Mouse (Mus musculus) adrenal gland, postnatal 4 days (tissue): ENCODE measurements around the gene Tceal7. TPM values are rescaled to one million over a fixed set of nuclear protein-coding genes. Genes with fewer than 3 reads are reported as not detected.
A peak's percentile ranks its signal among the peaks of the same experiment; 100 is the strongest.
"Not testable (repeated sequence)": the region's sequence is repeated elsewhere in the genome, so short reads cannot be mapped to it uniquely, and the experiment has no call there.

Experiments used
- DNase-seq, 2 experiments: peaks; one replicate each; pipeline ENCODE4 v3.0.0; 2021 to 2022; ENCODE audit warnings: low spot score in 2 of 2, mixed read lengths in 2 of 2
- long read RNA-seq, 2 experiments: library from polyadenylated mRNA; stranded (forward); transcript quantifications; one replicate each; pipeline ENCODE4 v2.0.0; 2021
- total RNA-seq, 2 experiments: library from RNA; stranded (reverse); gene quantifications; 2 replicates each; pipeline ENCODE4 v1.2.3; 2021

The Tceal7 gene
- total RNA-seq: 10 to 100 TPM in 1 of 2 experiments, 1 to 10 TPM in 1; 7.6 to 42.3 TPM
- long read RNA-seq, experiment 1, transcript Tceal7-201 (3 exons, 971 nt): major isoform, 18 of 19 reads
- long read RNA-seq, experiment 1, partial matches to known transcripts: 0 of 19 reads
- long read RNA-seq, experiment 1, other reads (novel, unspliced or antisense): 1 of 19 reads
- long read RNA-seq, experiment 2: 0 reads

- not testable (repeated sequence) for DNase-seq
Measured at GRCm38 (mm10) chrX:136214729-136215677, at the start of gene Tceal7, which contains the start of gene Bex1. Gene Tceal7 (plus strand): TSS chrX:136214779. Gene Bex1 (minus strand): TSS chrX:136215513.

DNA sequence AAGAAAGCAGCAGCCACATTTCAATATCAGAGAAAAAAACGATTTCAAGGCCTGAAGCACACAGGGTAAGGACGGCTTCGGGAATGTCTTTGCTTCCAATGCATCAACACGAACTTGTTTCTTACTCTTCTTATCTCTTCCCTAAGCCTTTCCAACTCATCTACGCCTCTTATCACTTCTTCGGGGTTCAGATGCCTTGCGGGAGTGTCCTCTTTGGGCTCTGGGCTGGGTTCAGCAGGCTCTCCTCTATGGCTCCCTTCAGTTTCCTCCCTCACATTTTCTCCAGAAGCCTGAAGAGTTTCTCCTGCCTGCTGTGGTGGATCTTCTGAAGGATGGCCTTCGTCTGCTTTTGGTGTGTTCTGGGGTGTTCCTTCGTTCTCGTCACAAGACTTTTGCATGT lies 44.0 kb upstream of the Tceal7 start:
- no peak for DNase-seq

DNA sequence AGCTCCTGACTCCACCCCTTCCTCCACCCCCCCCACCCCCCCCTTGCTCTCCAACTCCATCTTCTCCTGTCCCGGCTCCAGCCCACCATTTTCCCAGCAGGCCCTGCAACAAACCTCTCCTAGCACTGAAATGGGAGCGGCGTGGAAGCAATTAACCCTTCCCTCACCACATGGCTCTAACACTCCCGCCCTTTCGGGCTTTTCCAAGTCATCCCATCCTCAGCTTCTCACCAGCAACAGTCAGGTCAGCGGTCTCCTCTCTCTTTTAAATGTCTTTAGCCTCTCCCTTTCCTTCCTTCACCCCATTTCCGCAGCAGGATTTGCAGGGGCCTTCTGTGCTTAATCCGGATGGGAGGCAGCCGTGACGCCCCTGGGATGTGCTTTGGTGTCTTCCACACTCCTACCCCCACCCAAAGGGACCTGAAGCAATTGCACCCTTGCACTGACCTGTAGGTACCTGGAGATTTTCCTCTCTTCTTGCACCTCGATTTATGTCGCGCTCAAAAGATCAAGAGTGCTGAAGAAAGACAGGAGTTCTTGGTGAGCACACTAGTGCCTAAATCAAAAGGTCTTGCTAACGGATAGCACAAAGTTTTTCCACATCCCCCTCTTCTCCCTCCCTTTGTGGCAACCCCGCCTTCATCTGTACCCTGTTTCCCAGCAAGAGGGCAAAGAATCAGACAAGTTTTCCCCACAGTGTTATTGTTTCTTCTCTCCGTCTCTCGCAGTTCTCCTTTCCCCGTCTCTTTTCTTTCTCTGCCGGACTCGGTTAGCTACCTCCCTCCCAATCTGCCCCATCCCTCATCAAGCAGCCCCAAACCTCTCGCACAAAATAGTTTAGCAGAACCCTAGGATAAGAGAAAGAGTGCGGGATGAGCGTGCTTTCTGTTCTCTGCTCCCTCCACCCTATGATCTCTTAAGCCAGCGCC lies 43.1 kb upstream of the Tceal7 start:
- DNase-seq: peak in 1 of 2 experiments; percentile 24

GRCm38 (mm10) chrX:136172118-136172551 lies 42.4 kb upstream of the Tceal7 start, which contains the start of gene Tceal8:
Gene Tceal8 (minus strand): TSS chrX:136172342.
- DNase-seq: peak; percentile 12 to 35

GRCm38 (mm10) chrX:136172786-136173185 lies 41.8 kb upstream of the Tceal7 start:
- DNase-seq: no peak

- DNase-seq: no peak
Measured at GRCm38 (mm10) chrX:136180897-136181553, 33.6 kb upstream of the Tceal7 start.

DNA sequence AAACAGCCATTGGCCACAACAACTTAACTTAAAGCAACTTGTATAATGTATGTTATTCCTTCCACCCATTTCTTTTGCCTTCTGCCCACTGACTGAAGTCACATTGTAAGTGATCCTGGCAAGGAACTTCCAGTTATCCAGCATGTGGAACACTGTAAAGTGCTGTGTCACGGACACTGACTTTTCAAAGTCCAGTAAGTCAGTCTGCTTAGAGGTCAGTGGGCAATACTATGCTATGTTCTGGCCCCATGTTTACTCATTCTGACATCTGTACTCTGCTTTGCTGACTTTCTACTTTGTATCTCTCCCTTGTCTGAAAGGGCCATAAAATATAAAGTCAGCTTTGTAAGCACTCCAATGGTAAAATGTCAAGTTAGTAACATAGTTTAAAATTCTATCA lies 31.5 kb upstream of the Tceal7 start:
- DNase-seq: no peak

- no peak for DNase-seq
Measured at GRCm38 (mm10) chrX:136195193-136195944, 19.2 kb upstream of the Tceal7 start.

DNA sequence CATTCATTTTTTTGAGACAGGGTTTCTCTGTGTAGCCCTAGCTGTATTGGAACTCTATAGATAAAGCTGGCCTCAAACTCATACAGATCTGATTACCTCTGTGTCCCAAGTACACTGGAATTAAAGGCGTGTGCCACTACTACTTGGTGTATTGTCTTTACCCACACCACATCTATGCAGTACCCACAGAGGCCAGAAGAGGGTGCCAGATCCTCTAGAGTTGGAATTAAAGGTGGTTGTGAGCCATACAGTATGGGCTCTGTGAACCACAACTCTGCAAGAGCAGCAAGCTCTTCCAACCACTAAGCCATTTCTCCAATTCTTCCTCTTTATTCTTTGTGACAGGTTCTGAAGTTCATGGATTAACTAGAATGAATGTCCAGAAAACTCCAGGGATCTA lies 17.7 kb upstream of the Tceal7 start:
- DNase-seq: no peak

GRCm38 (mm10) chrX:136203257-136203656 lies 11.3 kb upstream of the Tceal7 start:
- DNase-seq: no peak

- no peak for DNase-seq
Measured at GRCm38 (mm10) chrX:136203664-136204066, 10.9 kb upstream of the Tceal7 start, which contains the start of gene Tceal5. Gene Tceal5 (minus strand): TSS chrX:136203876.

GRCm38 (mm10) chrX:136204406-136204805 lies 10.2 kb upstream of the Tceal7 start:
- no peak for DNase-seq

DNA sequence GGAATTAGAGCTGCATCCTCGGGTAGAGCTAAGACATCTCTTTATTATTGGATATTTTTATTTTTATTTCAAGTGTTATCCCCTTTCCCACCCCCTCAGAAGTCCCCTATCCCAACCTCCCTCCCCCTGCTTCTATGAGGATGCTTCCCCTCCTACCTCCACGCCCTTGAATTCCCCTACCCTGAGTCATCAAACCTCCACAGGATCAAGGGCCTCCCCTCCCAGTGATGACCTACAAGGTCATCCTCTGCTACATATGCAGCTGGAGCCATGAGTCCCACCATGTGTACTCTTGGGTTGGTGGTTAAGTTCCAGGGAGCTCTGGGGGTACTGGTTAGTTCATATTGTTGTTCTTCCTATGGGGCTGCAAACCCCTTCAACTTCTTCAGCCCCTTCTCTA lies 1.2 kb upstream of the Tceal7 start:
- no peak for DNase-seq

DNA sequence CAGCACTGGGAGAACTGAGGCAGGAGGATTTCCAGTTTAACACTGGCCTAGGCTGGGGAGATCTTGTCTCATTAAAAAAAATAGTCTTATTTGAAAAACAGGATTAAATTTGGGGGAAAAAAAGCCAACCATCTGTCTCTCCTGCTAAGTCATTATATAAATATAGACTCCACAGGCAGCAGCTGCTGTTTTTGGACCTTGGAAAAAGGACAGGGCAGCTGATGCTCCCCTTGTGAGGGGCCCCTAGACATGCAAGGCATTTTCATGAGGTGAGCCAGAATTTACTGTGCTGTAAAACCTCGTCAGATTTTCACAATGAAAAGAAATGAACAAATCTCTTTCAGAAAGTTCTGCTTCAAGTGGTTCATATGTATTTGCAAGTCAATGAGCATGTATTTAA lies 1.7 kb downstream of the Tceal7 start:
- no peak for DNase-seq

DNA sequence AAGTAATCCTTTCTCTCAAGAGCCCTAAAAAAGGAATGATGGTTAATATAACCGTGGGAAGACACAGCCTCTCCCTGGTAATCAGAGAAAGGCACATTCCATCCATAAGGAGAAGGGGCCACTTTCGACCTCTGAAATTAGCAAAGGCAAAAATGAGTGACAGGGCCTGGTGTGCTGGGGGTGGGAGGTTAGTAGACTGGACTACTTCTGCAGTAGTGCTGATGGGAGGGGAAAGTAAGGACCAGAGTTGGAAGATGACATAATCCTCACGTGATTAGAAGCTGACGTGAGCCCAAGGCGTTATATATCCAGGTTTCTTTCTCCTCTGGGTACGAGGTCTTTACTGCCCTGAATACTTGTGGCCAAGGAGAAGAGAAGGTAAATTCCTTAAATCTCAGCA lies 9.1 kb downstream of the Tceal7 start:
- no peak for DNase-seq

DNA sequence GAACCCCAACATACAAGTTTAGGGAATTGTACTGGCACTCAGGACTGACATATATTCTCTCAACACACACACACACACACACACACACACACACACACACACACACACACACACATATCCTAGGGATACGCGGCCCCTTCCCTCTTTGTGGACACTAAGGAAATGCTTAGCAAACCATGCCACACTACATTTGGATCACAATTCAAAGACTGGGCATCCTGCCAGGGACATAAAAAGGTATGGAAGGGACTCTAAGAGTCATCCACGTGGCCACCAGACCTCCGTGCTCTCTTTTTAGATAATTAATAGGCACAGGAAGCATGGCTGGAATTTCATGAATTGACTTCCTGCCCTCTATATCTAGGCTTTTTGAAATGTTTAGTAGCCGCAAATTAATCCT lies 13.2 kb downstream of the Tceal7 start:
- DNase-seq: no peak

GRCm38 (mm10) chrX:136238118-136238517 lies 23.5 kb downstream of the Tceal7 start:
- DNase-seq: no peak

DNA sequence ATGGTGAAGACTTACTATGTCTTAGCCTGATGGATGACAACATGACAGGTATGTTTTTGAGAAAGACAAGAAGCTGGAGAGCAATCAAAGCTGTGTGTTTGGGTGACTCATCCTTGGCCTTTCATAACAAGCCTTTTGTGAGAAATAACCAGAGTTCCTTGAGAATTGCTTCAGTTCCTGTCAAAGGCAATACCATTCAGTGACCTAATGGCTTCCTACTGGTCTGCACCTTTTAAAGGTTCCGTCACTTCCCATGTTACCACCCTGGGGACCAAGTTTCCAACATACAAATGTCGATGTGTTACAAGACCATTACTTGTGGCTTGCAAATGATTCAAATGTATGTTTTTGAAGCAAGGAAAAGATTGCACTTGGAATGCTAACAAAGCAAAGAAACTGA lies 28.6 kb downstream of the Tceal7 start:
- no peak for DNase-seq

GRCm38 (mm10) chrX:136244574-136245229 lies 30.1 kb downstream of the Tceal7 start, which contains the start of gene Tceal9:
Gene Tceal9 (plus strand): TSS chrX:136245079.
- DNase-seq: peak; percentile 23 to 33
